Mouse (Mus musculus) intestine, embryonic 16.5 days (tissue): ENCODE data around the gene Zbtb45. TPM values are rescaled to one million over a fixed set of nuclear protein-coding genes. Genes with fewer than 3 reads are reported as not detected.

Experiments
- ATAC-seq: fragments of 200-750 bp; cut with Nextera tagmentation; 2 replicates; pipeline ENCODE4 v1.8.0; 2017; ENCODE audit warnings: moderate TSS enrichment, moderate library complexity
- H3K27ac ChIP-seq: fragments of 300-500 bp; sonication (generic); 2 replicates; pipeline ENCODE4 v1.5.1; 2014; ENCODE audit warnings: mild to moderate bottlenecking, low read length
- H3K27me3 ChIP-seq: fragments of 300-500 bp; sonication (generic); replicated peaks from 2 replicates; pipeline ENCODE4 v1.6.1; 2014; ENCODE audit warnings: low read length, control low read depth, mixed read lengths; ENCODE audit not compliant: control insufficient read depth, insufficient read depth
- H3K36me3 ChIP-seq: fragments of 300-500 bp; sonication (generic); 2 replicates; pipeline ENCODE4 v1.6.1; 2014; ENCODE audit warnings: low read length, control low read depth; ENCODE audit not compliant: control insufficient read depth, insufficient read depth
- H3K4me1 ChIP-seq: fragments of 300-500 bp; sonication (generic); 2 replicates; pipeline ENCODE4 v1.6.1; 2014; ENCODE audit warnings: low read length, control low read depth, mixed read lengths; ENCODE audit not compliant: control insufficient read depth, insufficient read depth
- H3K4me2 ChIP-seq: fragments of 300-500 bp; sonication (generic); 2 replicates; pipeline ENCODE4 v1.6.1; 2014; ENCODE audit warnings: low read depth, low read length, control low read depth
- H3K4me3 ChIP-seq: fragments of 300-500 bp; sonication (generic); 2 replicates; pipeline ENCODE4 v1.5.1; 2014; ENCODE audit warnings: mild to moderate bottlenecking, low read length
- H3K9ac ChIP-seq: fragments of 300-500 bp; sonication (generic); 2 replicates; pipeline ENCODE4 v1.6.1; 2014; ENCODE audit warnings: low read depth, low read length
- H3K9me3 ChIP-seq: fragments of 300-500 bp; sonication (generic); 2 replicates; pipeline ENCODE4 v1.6.1; 2016; ENCODE audit warnings: low read length, control low read depth; ENCODE audit not compliant: control insufficient read depth
- WGBS: fragments of 180-500 bp; shearing (Covaris S2); extraction: QIAGEN DNeasy Blood & Tissue Kit; methylation state at CpG from one replicate; pipeline ENCODE4 v1.1.7; 2014; 5-methylcytosine and 5-hydroxymethylcytosine counted together
- polyA plus RNA-seq: library from polyadenylated mRNA; unstranded; fragments of >200 nt; fragmentation: Nextera tagmentation; extraction: Ambion mirVana; gene quantifications from 2 replicates; pipeline ENCODE4 v1.2.1, GENCODE M21; 2015

Gene Zbtb45
- polyA plus RNA-seq, 1 experiment from 2014 or later: 23.2 TPM

- ATAC-seq: peak; percentile 81
- no peaks in the 10 kb centered on the region for H3K9me3 ChIP-seq
- no peaks in the 10 kb centered on the region for H3K27me3 ChIP-seq
- H3K4me1 ChIP-seq: peaks cover 21% of the 10 kb centered on the region
- under 1% methylated on average over 76 of the region's 95 CpGs for WGBS
- peak overlapping the region; percentile 93 for H3K4me3 ChIP-seq
- peak overlapping the region; percentile 99 for H3K27ac ChIP-seq
- peaks cover 18% of the 10 kb centered on the region for H3K36me3 ChIP-seq
- peak overlapping the region; percentile 92 for H3K4me2 ChIP-seq
- peak overlapping the region; percentile 98 for H3K9ac ChIP-seq
These were observed 14.3 kb upstream of the Zbtb45 start for GRCm38 (mm10) chr7:13023928-13024731.

GRCm38 (mm10) chr7:13022773-13023535, 13.1 kb upstream of the Zbtb45 start:
- peak overlapping the region; percentile 93 for H3K4me3 ChIP-seq
- H3K27me3 ChIP-seq: no peaks in the 10 kb centered on the region
- H3K27ac ChIP-seq: peak overlapping the region; percentile 99
- H3K9ac ChIP-seq: peak overlapping the region; percentile 98
- peak overlapping the region; percentile 92 for H3K4me2 ChIP-seq
- no peaks in the 10 kb centered on the region for H3K9me3 ChIP-seq
- WGBS: 4% methylated on average over 31 of the region's 31 CpGs
- peaks cover 6% of the 10 kb centered on the region for H3K36me3 ChIP-seq
- peaks cover 21% of the 10 kb centered on the region for H3K4me1 ChIP-seq
- peak; percentile 72 for ATAC-seq

- Histone ChIP-seq H3K4me3 (no peak overlapping the region), H3K36me3 (no peaks in the 10 kb centered on the region), H3K27ac (no peak overlapping the region), H3K9ac (no peak overlapping the region), H3K27me3 (no peaks in the 10 kb centered on the region), H3K9me3 (no peaks in the 10 kb centered on the region), H3K4me2 (no peak overlapping the region), H3K4me1 (0 out of 2 replicates have a peak, but pooled peaks cover 7% of the 10 kb centered on the region)
- ATAC-seq: no peak
- 88% methylated on average over 1 of the region's 1 CpGs for WGBS
These were observed 5.4 kb upstream of the Zbtb45 start for GRCm38 (mm10) chr7:13015217-13015616.

GRCm38 (mm10) chr7:13014275-13014839, 4.5 kb upstream of the Zbtb45 start:
- no peak overlapping the region for H3K4me2 ChIP-seq
- H3K36me3 ChIP-seq: no peaks in the 10 kb centered on the region
- no peaks in the 10 kb centered on the region for H3K9me3 ChIP-seq
- 32% methylated on average over 6 of the region's 6 CpGs for WGBS
- no peak overlapping the region for H3K9ac ChIP-seq
- H3K4me1 ChIP-seq: 0 out of 2 replicates have a peak, but pooled peaks cover 8% of the 10 kb centered on the region
- H3K4me3 ChIP-seq: no peak overlapping the region
- no peak for ATAC-seq
- no peaks in the 10 kb centered on the region for H3K27me3 ChIP-seq
- H3K27ac ChIP-seq: no peak overlapping the region

- ATAC-seq: no peak
- WGBS: 59% methylated on average over 4 of the region's 4 CpGs
- H3K9ac ChIP-seq: no peak overlapping the region
These were observed 3.8 kb upstream of the Zbtb45 start for GRCm38 (mm10) chr7:13013671-13014070.

GRCm38 (mm10) chr7:13009143-13010004, 460 bp downstream of the Zbtb45 start:
- Histone ChIP-seq H3K9ac (peak overlapping the region; percentile 95), H3K4me1 (peaks cover 12% of the 10 kb centered on the region; the same call in 1 of the 2 replicates), H3K27me3 (no peaks in the 10 kb centered on the region), H3K27ac (peak overlapping the region; percentile 97), H3K36me3 (peaks cover 18% of the 10 kb centered on the region), H3K9me3 (no peaks in the 10 kb centered on the region), H3K4me3 (peak overlapping the region; percentile 85), H3K4me2 (peak overlapping the region; percentile 71)
- under 1% methylated on average over 42 of the region's 42 CpGs for WGBS
- peak; percentile 91 for ATAC-seq

More at GRCm38 (mm10) chr7:13013671-13014070, 3.8 kb upstream of the Zbtb45 start:
- no peak overlapping the region for H3K4me2 ChIP-seq
- 0 out of 2 replicates have a peak, but pooled peaks cover 8% of the 10 kb centered on the region for H3K4me1 ChIP-seq
- no peak overlapping the region for H3K4me3 ChIP-seq
- no peak overlapping the region for H3K27ac ChIP-seq
- H3K27me3 ChIP-seq: no peaks in the 10 kb centered on the region
- H3K36me3 ChIP-seq: no peaks in the 10 kb centered on the region
- H3K9me3 ChIP-seq: no peaks in the 10 kb centered on the region

- Histone ChIP-seq H3K4me2 (no peak overlapping the region), H3K9ac (peak overlapping the region; percentile 43; the same call in 1 of the 2 replicates), H3K27ac (no peak overlapping the region), H3K4me3 (no peak overlapping the region), H3K36me3 (peaks cover 18% of the 10 kb centered on the region), H3K9me3 (no peaks in the 10 kb centered on the region), H3K27me3 (no peaks in the 10 kb centered on the region), H3K4me1 (peaks cover 8% of the 10 kb centered on the region; the same call in 1 of the 2 replicates)
- 54% methylated on average over 56 of the region's 57 CpGs for WGBS
- no peak for ATAC-seq
These were observed 2.3 kb downstream of the Zbtb45 start for GRCm38 (mm10) chr7:13007341-13008092.

GRCm38 (mm10) chr7:13006531-13006930, 3.3 kb downstream of the Zbtb45 start:
- H3K4me1 ChIP-seq: peaks cover 8% of the 10 kb centered on the region; the same call in 1 of the 2 replicates
- no peak for ATAC-seq
- H3K27ac ChIP-seq: no peak overlapping the region
- peaks cover 18% of the 10 kb centered on the region for H3K36me3 ChIP-seq
- no peaks in the 10 kb centered on the region for H3K27me3 ChIP-seq
- no peak overlapping the region for H3K4me2 ChIP-seq
- no peak overlapping the region for H3K4me3 ChIP-seq
- 88% methylated on average over 10 of the region's 10 CpGs for WGBS
- no peak overlapping the region for H3K9ac ChIP-seq
- no peaks in the 10 kb centered on the region for H3K9me3 ChIP-seq
